Mouse (Mus musculus) lung, embryonic 14.5 days (tissue): ENCODE data around the gene Nptxr. TPM values are rescaled to one million over a fixed set of nuclear protein-coding genes. Genes with fewer than 3 reads are reported as not detected.

Experiments
- ATAC-seq: fragments of 200-750 bp; cut with Nextera tagmentation; 2 replicates; pipeline ENCODE4 v1.8.0; 2017; ENCODE audit warnings: mild to moderate bottlenecking, moderate TSS enrichment, moderate library complexity; ENCODE audit not compliant: insufficient read depth
- DNase-seq: peaks from one replicate; pipeline ENCODE4 v3.0.0-alpha.2; 2015
- H3K27ac ChIP-seq: fragments of 300-500 bp; sonication (generic); 2 replicates; pipeline ENCODE4 v1.5.1; 2014; ENCODE audit warnings: low read depth, mild to moderate bottlenecking, moderate library complexity
- H3K27me3 ChIP-seq: fragments of 300-500 bp; sonication (generic); 2 replicates; pipeline ENCODE4 v1.6.1; 2014; ENCODE audit warnings: low read length, control low read depth; ENCODE audit not compliant: insufficient read depth
- H3K36me3 ChIP-seq: fragments of 300-500 bp; sonication (generic); 2 replicates; pipeline ENCODE4 v1.6.1; 2014; ENCODE audit warnings: control low read depth; ENCODE audit not compliant: insufficient read depth
- H3K4me1 ChIP-seq: fragments of 300-500 bp; sonication (generic); 2 replicates; pipeline ENCODE4 v1.6.1; 2014; ENCODE audit warnings: antibody characterized with exemption, control low read depth; ENCODE audit not compliant: insufficient read depth
- H3K4me2 ChIP-seq: fragments of 300-500 bp; sonication (generic); 2 replicates; pipeline ENCODE4 v1.6.1; 2014; ENCODE audit warnings: mild to moderate bottlenecking
- H3K4me3 ChIP-seq: fragments of 300-500 bp; sonication (generic); 2 replicates; pipeline ENCODE4 v1.5.1; 2014; ENCODE audit warnings: low read depth, low read length
- H3K9ac ChIP-seq: fragments of 300-500 bp; sonication (generic); 2 replicates; pipeline ENCODE4 v1.6.1; 2014
- H3K9me3 ChIP-seq: fragments of 300-500 bp; sonication (generic); 2 replicates; pipeline ENCODE4 v1.6.1; 2016; ENCODE audit warnings: low read depth, low read length, control low read depth
- CTCF ChIP-seq: IDR thresholded peaks from 2 replicates; pipeline ENCODE4 v1.5.1; 2016; ENCODE audit warnings: antibody characterized with exemption, low read depth
- WGBS: fragments of 180-500 bp; shearing (Covaris S2); extraction: QIAGEN DNeasy Blood & Tissue Kit; methylation state at CpG from one replicate; pipeline ENCODE4 v1.1.7; 2014; 5-methylcytosine and 5-hydroxymethylcytosine counted together
- polyA plus RNA-seq: library from polyadenylated mRNA; unstranded; fragments of >200 nt; fragmentation: Nextera tagmentation; extraction: Ambion mirVana; gene quantifications from 2 replicates; pipeline ENCODE4 v1.2.1, GENCODE M21; 2014

Gene Nptxr
- polyA plus RNA-seq, 1 experiment from 2014 or later: 2.0 TPM

- WGBS: under 1% methylated on average over 58 of the region's 58 CpGs
- no peaks in the 10 kb centered on the region for H3K9me3 ChIP-seq
- H3K36me3 ChIP-seq: peaks cover 14% of the 10 kb centered on the region
- no peak for TF ChIP-seq CTCF
- peak within 1 kb of the TSS; percentile 91 for H3K27ac ChIP-seq
- peak within 1 kb of the TSS; percentile 62 for H3K9ac ChIP-seq
- H3K4me3 ChIP-seq: peak within 1 kb of the TSS; percentile 64
- H3K4me2 ChIP-seq: peak within 1 kb of the TSS; percentile 73
- peaks cover 12% of the 10 kb centered on the region; the same call in 1 of the 2 replicates for H3K4me1 ChIP-seq
- no peaks in the 10 kb centered on the region for H3K27me3 ChIP-seq
- ATAC-seq (peak; percentile 83), DNase-seq (peak; percentile 99)
These were observed 29.7 kb upstream of the Nptxr start, which contains the start of the genes Npcd and Cbx6 for GRCm38 (mm10) chr15:79834130-79834880. Npcd (minus strand) TSS chr15:79834237. Cbx6 (minus strand) TSS chr15:79834688.

GRCm38 (mm10) chr15:79833251-79834050 is 28.9 kb upstream of the Nptxr start:
- DNase-seq (peak; percentile 85), ATAC-seq (peak; percentile 55)

DNA sequence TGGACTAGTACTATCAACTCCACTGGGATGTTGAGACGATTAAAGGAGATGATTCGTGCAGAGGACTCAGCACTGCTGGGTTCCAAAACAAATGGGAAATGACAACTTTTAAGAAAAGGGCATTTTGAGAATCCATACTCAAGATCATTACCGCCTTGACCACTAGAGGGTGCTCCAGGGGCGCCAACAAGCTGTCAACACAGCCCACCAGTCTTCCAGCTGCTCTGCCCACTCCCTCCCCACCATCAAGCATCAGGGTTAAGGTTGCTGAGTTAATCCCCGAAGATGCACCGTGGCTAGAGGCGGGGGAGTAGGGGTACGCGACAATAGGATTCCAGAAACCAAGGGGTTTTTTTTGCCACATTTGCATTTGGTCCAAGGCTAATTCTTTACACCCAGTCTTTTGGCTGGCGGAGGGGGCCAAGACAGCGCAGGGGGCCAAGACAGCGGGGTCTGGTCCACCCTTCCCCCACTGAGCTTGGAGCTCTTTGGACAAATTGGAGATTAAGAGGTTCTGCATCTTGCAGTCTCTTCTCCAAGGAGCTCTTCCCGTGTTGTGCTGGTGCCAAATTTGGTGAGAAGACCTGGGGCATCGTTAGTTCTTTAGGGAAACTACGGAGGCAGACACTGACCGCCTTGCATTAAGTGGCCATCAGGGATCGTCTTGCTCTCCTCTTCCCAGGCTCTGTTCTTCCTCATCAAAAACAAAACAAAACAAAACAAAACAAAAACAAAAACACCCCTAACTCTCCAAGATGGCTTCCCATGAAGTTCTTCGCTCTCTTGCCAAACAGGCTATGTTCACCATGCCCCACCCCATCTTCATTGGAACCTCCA is 27.7 kb upstream of the Nptxr start:
- peak overlapping the region; percentile 64 for H3K4me3 ChIP-seq
- DNase-seq (peak; percentile 94), ATAC-seq (no peak)
- H3K9ac ChIP-seq: peak overlapping the region; percentile 62; the same call in 1 of the 2 replicates
- H3K9me3 ChIP-seq: no peaks in the 10 kb centered on the region
- H3K36me3 ChIP-seq: peaks cover 35% of the 10 kb centered on the region
- peak overlapping the region; percentile 73 for H3K4me2 ChIP-seq
- TF ChIP-seq CTCF: peak; percentile 93
- peak overlapping the region; percentile 86 for H3K27ac ChIP-seq
- peaks cover 12% of the 10 kb centered on the region; the same call in 1 of the 2 replicates for H3K4me1 ChIP-seq
- WGBS: 31% methylated on average over 18 of the region's 18 CpGs
- H3K27me3 ChIP-seq: no peaks in the 10 kb centered on the region

More at GRCm38 (mm10) chr15:79833251-79834050, 28.9 kb upstream of the Nptxr start:
- H3K36me3 ChIP-seq: peaks cover 23% of the 10 kb centered on the region
- peak overlapping the region; percentile 73 for H3K4me2 ChIP-seq
- peak overlapping the region; percentile 64 for H3K4me3 ChIP-seq
- H3K9me3 ChIP-seq: no peaks in the 10 kb centered on the region
- WGBS: 0% methylated on average over 41 of the region's 41 CpGs
- H3K27me3 ChIP-seq: no peaks in the 10 kb centered on the region
- H3K9ac ChIP-seq: peak overlapping the region; percentile 62
- H3K27ac ChIP-seq: peak overlapping the region; percentile 86
- TF ChIP-seq CTCF: no peak
- peaks cover 12% of the 10 kb centered on the region; the same call in 1 of the 2 replicates for H3K4me1 ChIP-seq

DNA sequence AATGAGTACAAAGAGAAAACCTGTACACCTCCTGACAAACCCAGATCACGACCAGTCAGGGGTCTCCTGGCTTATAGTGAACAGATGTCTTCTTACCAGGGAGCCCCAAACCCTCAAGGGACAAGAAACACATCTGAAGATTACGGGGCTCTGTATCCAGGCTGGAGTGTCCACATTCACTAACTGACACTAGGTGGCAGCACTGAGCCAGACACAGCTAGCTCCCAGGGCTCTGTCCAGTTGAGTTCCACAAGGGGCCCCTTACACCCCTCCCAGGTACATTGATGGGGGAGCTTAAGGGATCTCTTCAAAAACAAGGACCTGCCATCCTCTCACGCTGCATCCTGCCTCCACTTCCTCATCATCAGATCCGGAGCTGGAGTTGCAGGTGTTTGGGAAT is 25.8 kb upstream of the Nptxr start:
- 13% methylated on average over 4 of the region's 4 CpGs for WGBS
- Histone ChIP-seq H3K4me2 (no peak overlapping the region), H3K27ac (no peak overlapping the region), H3K4me1 (peaks cover 6% of the 10 kb centered on the region; the same call in 1 of the 2 replicates), H3K36me3 (peaks cover 47% of the 10 kb centered on the region), H3K4me3 (no peak overlapping the region), H3K9me3 (no peaks in the 10 kb centered on the region), H3K27me3 (no peaks in the 10 kb centered on the region), H3K9ac (no peak overlapping the region)
- TF ChIP-seq CTCF: peak; percentile 93
- ATAC-seq (no peak), DNase-seq (peak; percentile 93)

DNA sequence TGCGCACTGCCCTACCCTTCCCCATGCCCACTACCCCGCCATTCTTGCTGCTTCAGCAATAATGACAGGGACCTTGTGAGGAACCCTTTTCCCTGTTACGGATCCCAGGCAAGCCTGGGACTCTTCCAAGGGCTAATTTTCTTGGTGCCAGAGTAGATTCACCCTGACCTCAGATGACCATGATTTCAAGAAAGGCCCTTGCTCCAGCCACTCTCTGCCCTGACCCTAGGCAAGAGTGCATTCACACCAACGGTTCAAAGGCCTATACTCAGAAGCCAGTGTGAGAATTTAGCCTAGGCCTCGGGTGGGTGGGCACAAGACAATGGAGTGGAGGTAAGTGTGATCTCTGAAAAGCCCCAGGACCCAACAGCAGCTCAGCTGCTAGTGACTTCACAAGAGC is 24.9 kb upstream of the Nptxr start:
- TF ChIP-seq CTCF: no peak

GRCm38 (mm10) chr15:79828366-79829035 is 23.9 kb upstream of the Nptxr start:
- H3K27ac ChIP-seq: no peak overlapping the region
- peak; percentile 63 for TF ChIP-seq CTCF
- H3K4me1 ChIP-seq: no peaks in the 10 kb centered on the region
- peak overlapping the region; percentile 28 for H3K4me2 ChIP-seq
- no peak overlapping the region for H3K9ac ChIP-seq
- WGBS: 57% methylated on average over 46 of the region's 46 CpGs
- H3K4me3 ChIP-seq: peak overlapping the region; percentile 3; the same call in 1 of the 2 replicates
- ATAC-seq (no peak), DNase-seq (peak; percentile 45)
- H3K27me3 ChIP-seq: no peaks in the 10 kb centered on the region
- H3K36me3 ChIP-seq: peaks cover 63% of the 10 kb centered on the region
- no peaks in the 10 kb centered on the region for H3K9me3 ChIP-seq

More for the DNA sequence above, 24.9 kb upstream of the Nptxr start:
- Histone ChIP-seq H3K27me3 (no peaks in the 10 kb centered on the region), H3K36me3 (peaks cover 56% of the 10 kb centered on the region), H3K4me2 (no peak overlapping the region), H3K4me1 (no peaks in the 10 kb centered on the region), H3K4me3 (no peak overlapping the region), H3K9ac (no peak overlapping the region), H3K27ac (no peak overlapping the region), H3K9me3 (no peaks in the 10 kb centered on the region)
- ATAC-seq: no peak
- WGBS: 77% methylated on average over 5 of the region's 5 CpGs
- no peak for DNase-seq
